Mouse (Mus musculus): ENCODE measurements around the gene Lgr5. TPM values are rescaled to one million over a fixed set of nuclear protein-coding genes. Genes with fewer than 3 reads are reported as not detected.

Gene Lgr5
- total and polyA plus RNA-seq, 3 experiments = 0.11 TPM; not detected in 2

DNA sequence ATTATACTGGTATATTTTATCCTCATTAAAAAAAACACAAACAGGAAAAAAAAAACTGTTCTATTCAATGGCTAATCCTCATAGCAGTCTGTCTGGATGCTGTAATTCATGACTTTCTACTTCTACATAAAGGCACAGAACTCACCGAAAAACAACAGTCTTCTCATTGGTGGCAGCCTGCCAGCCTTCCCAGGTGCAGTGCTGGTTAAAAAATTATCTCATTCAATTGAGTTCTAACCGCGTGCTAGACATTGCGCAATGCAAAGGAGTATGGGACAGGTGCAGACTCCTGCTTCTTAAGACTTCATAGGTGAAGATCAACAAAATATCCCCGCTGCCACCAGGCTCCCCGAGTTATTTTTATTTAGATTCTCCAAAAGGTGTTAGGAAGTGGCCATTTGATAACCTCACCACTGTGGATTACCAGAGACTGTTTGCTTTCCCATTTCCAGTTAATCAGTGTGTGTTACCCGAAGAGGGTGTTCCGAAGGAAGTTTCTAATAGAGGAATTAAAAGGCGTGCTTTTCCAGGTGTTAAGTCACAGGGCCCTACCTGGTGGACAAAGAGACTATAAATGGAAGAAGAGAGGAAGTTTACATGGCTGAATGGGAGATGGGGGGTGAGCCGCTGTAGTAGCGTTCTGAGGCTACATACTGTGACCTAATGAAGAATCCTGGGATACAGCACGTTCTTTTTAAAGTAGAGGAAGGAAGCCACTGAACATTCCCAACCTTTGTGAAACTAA is 26.3 kb downstream of the Lgr5 start:
- Histone ChIP-seq H3K4me1 (ENCODE audit: insufficient read depth, low read depth, low read length) (no peaks in the 10 kb centered on the region), H3K27me3 (ENCODE audit: insufficient read depth, low read length) (no peaks in the 10 kb centered on the region), H3K9me3 (replicated peaks) (peaks cover 34% of the 10 kb centered on the region), H3K4me3 (ENCODE audit: low read depth, low read length) (no peak overlapping the region), H3K36me3 (replicated peaks) (no peaks in the 10 kb centered on the region)
- TF ChIP-seq CTCF (IDR thresholded peaks at IDR 0.05; ENCODE audit: low read depth, low read length) (no peak), GATA1 (IDR thresholded peaks at IDR 0.05; ENCODE audit: borderline replicate concordance, low read length) (no peak), TAL1 (conservative IDR thresholded peaks at IDR 0.05; ENCODE audit: low read depth, low read length) (no peak), POLR2AphosphoS5 (IDR thresholded peaks at IDR 0.05; ENCODE audit: insufficient replicate concordance, low read depth, low read length) (no peak), GATA2 (IDR thresholded peaks at IDR 0.05; ENCODE audit: borderline replicate concordance, low read depth, low read length) (no peak)
- ATAC-seq (ENCODE audit: extremely low read depth, insufficient number of reproducible peaks, low FRiP score, poor library complexity, severe bottlenecking) (no peak), DNase-seq (ENCODE audit: low spot score) (no peak)

DNA sequence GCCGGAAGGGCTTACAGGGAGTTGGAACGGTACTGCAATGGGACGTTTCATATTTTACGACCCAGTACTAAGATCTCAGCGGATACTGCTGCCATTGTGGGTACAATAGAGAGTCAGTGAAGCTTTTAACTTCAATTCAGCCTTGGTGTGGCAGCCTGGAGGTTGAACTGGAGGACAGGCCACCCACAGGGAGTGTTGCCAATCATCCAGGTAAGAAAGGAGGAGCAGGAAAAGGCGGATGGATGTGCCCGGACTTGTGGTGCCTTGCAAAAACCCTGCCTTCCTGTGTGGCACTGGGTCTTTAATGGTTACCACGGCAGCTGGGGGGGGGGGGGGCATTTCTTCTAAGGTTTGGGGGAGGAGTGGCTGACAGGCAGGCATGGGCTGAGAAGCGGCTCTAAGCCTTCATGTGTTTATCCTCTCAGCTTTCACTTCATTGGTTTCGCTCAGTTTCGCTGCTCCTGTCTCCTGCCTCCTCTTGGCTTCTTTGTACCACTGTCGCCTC is 30.8 kb downstream of the Lgr5 start:
- Histone ChIP-seq H3K9me3 (replicated peaks) (peaks cover 21% of the 10 kb centered on the region), H3K27me3 (ENCODE audit: insufficient read depth, low read length) (no peaks in the 10 kb centered on the region), H3K4me1 (ENCODE audit: insufficient read depth, low read depth, low read length) (no peaks in the 10 kb centered on the region), H3K36me3 (replicated peaks) (no peaks in the 10 kb centered on the region), H3K4me3 (ENCODE audit: low read depth, low read length) (no peak overlapping the region)
- ATAC-seq (ENCODE audit: extremely low read depth, insufficient number of reproducible peaks, low FRiP score, poor library complexity, severe bottlenecking) (no peak), DNase-seq (ENCODE audit: low spot score) (no peak)
- TF ChIP-seq CTCF (IDR thresholded peaks at IDR 0.05; ENCODE audit: low read depth, low read length) = no peak
- TF ChIP-seq POLR2AphosphoS5 (IDR thresholded peaks at IDR 0.05; ENCODE audit: insufficient replicate concordance, low read depth, low read length) = no peak
- TF ChIP-seq TAL1 (conservative IDR thresholded peaks at IDR 0.05; ENCODE audit: low read depth, low read length) = no peak
- TF ChIP-seq GATA2 (IDR thresholded peaks at IDR 0.05; ENCODE audit: borderline replicate concordance, low read depth, low read length) = no peak
- TF ChIP-seq GATA1 (IDR thresholded peaks at IDR 0.05; ENCODE audit: borderline replicate concordance, low read length) = no peak

DNA sequence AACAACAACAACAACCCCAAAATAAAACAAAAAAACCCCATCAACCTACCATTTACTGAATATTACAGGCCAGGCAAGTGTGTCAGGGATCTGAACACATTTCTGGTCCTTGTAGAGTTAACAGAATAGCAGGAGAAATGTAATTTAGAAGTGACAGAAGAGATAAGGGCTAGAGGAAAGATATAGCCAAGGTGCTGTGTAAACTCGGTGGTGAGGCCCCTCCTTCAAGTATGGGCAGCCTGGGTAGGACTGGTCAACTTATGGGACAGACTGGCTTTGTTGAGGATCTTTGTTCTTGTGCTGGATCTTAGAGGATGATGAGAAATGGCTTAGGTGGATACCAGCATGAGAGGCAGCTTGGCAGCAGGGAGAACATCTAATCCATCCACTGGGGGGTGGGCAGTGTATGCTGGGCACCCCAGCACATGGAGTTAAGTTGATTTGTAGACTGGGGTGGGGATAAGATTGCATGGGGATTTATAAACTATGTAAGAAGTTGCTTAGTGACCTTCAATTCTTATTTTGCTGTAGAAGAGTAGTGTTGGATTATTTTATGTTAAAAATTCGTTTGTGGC is 32.3 kb downstream of the Lgr5 start:
- Histone ChIP-seq H3K4me3 (ENCODE audit: low read depth, low read length) (no peak overlapping the region), H3K27me3 (ENCODE audit: insufficient read depth, low read length) (no peaks in the 10 kb centered on the region), H3K36me3 (replicated peaks) (no peaks in the 10 kb centered on the region), H3K9me3 (replicated peaks) (peaks cover 19% of the 10 kb centered on the region), H3K4me1 (ENCODE audit: insufficient read depth, low read depth, low read length) (no peaks in the 10 kb centered on the region)
- TF ChIP-seq POLR2AphosphoS5 (IDR thresholded peaks at IDR 0.05; ENCODE audit: insufficient replicate concordance, low read depth, low read length) = no peak
- TF ChIP-seq GATA2 (IDR thresholded peaks at IDR 0.05; ENCODE audit: borderline replicate concordance, low read depth, low read length) = no peak
- DNase-seq (ENCODE audit: low spot score) = no peak
- no peak for ATAC-seq (ENCODE audit: extremely low read depth, insufficient number of reproducible peaks, low FRiP score, poor library complexity, severe bottlenecking)

DNA sequence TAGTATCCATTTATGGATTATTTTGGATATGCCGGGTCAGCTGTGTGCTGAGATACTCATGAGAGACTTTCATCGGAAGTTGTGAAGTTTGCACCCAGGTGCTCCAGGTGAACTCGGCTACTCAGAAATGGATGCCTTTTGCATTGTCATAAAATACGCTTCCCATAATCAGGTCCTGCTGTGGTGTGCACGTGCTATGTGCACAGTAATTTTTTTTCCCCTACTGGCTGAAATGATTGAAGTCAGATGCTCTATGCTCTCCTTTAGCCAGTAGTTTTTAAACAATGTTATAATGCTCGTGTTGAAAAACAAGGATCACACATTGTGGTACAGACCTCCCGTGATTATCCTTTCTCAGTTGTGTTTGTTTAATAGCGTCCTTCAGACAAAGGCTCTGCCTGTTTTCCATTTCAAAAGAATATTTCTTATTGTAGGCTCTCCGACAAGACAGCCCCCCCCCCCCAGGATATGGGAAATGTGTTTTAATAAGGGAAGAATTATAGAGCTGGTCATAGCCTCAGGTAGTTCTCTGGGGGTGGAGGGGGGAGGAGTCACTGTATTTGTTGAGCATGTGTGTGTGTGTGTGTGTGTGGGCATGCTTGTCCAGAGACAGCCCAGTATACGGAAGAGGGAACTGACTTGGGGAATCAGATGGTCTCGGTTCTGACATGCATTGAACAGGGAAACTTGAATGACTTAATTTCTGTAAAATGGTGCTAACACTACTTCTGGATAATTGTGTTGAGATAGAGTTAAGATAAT is 34.0 kb downstream of the Lgr5 start:
- DNase-seq (ENCODE audit: low spot score) (no peak), ATAC-seq (ENCODE audit: extremely low read depth, insufficient number of reproducible peaks, low FRiP score, poor library complexity, severe bottlenecking) (no peak)
- Histone ChIP-seq H3K9me3 (replicated peaks) (peaks cover 18% of the 10 kb centered on the region), H3K4me1 (ENCODE audit: insufficient read depth, low read depth, low read length) (no peaks in the 10 kb centered on the region), H3K36me3 (replicated peaks) (no peaks in the 10 kb centered on the region), H3K4me3 (ENCODE audit: low read depth, low read length) (no peak overlapping the region), H3K27me3 (ENCODE audit: insufficient read depth, low read length) (no peaks in the 10 kb centered on the region)
- TF ChIP-seq CTCF (IDR thresholded peaks at IDR 0.05; ENCODE audit: low read depth, low read length) (no peak), GATA1 (IDR thresholded peaks at IDR 0.05; ENCODE audit: borderline replicate concordance, low read length) (no peak), TAL1 (conservative IDR thresholded peaks at IDR 0.05; ENCODE audit: low read depth, low read length) (no peak), GATA2 (IDR thresholded peaks at IDR 0.05; ENCODE audit: borderline replicate concordance, low read depth, low read length) (no peak), POLR2AphosphoS5 (IDR thresholded peaks at IDR 0.05; ENCODE audit: insufficient replicate concordance, low read depth, low read length) (no peak)

DNA sequence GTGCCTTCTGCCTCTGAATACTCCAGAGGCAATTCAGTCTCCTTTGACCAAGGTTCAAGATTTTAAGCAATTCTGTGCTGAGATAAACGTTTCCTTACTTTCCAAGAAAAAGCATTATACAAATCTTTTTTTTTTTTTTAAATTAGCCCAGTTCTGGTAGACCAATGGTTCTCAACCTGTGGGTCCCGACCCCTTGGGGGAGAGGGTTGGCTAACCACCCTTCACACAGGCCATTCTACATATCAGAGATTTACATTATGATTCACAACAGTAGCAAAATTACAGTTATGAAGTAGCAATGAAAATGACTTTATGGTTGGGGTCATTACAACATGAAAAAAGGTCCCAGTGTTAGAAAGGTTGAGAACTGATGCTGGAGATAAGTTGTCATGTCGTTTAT is 36.5 kb downstream of the Lgr5 start:
- TF ChIP-seq CTCF (IDR thresholded peaks at IDR 0.05; ENCODE audit: low read depth, low read length) = no peak
- TF ChIP-seq TAL1 (conservative IDR thresholded peaks at IDR 0.05; ENCODE audit: low read depth, low read length) = no peak
- H3K9me3 ChIP-seq (replicated peaks) = peaks cover 13% of the 10 kb centered on the region
- ATAC-seq (ENCODE audit: extremely low read depth, insufficient number of reproducible peaks, low FRiP score, poor library complexity, severe bottlenecking) = no peak

DNA sequence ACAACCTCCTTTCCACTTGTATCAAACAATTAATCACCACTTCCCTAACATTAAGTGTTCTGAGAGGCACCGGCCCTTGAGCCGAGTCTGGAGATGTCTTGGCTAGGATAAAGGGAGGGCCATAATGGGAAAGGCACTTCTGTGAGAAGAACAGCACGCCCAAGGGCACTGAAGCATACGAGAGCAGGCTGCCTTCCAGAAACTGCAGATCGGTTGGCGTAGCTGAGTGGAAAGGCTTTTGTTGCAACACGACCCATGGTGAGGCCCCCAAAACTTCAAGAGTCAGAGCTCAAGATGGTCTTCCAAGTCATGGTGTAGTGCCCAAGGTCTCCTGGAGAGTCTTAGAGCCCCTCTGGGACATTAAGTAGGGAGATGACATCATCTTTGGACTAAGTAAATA is 37.3 kb downstream of the Lgr5 start:
- Histone ChIP-seq H3K4me3 (ENCODE audit: low read depth, low read length) (no peak overlapping the region), H3K4me1 (ENCODE audit: insufficient read depth, low read depth, low read length) (no peaks in the 10 kb centered on the region), H3K27me3 (ENCODE audit: insufficient read depth, low read length) (no peaks in the 10 kb centered on the region), H3K36me3 (replicated peaks) (no peaks in the 10 kb centered on the region), H3K9me3 (replicated peaks) (peaks cover 9% of the 10 kb centered on the region)
- DNase-seq (ENCODE audit: low spot score) = no peak
- ATAC-seq (ENCODE audit: extremely low read depth, insufficient number of reproducible peaks, low FRiP score, poor library complexity, severe bottlenecking) = no peak
- no peak for TF ChIP-seq POLR2AphosphoS5 (IDR thresholded peaks at IDR 0.05; ENCODE audit: insufficient replicate concordance, low read depth, low read length)
- TF ChIP-seq GATA2 (IDR thresholded peaks at IDR 0.05; ENCODE audit: borderline replicate concordance, low read depth, low read length) = no peak
- no peak for TF ChIP-seq CTCF (IDR thresholded peaks at IDR 0.05; ENCODE audit: low read depth, low read length)

More for the DNA sequence above, 36.5 kb downstream of the Lgr5 start:
- no peaks in the 10 kb centered on the region for H3K4me1 ChIP-seq (ENCODE audit: insufficient read depth, low read depth, low read length)
- H3K27me3 ChIP-seq (ENCODE audit: insufficient read depth, low read length) = no peaks in the 10 kb centered on the region
- DNase-seq (ENCODE audit: low spot score) = no peak
- H3K36me3 ChIP-seq (replicated peaks) = no peaks in the 10 kb centered on the region
- no peak overlapping the region for H3K4me3 ChIP-seq (ENCODE audit: low read depth, low read length)
